Mouse (Mus musculus) bone marrow macrophage, adult 2 months (primary cell): Measurements from ENCODE around the gene Agrp. TPM values are rescaled to one million over a fixed set of nuclear protein-coding genes. Genes with fewer than 3 reads are reported as not detected.
A peak's percentile ranks its signal among the peaks of the same experiment; 100 is the strongest.

Experiments
- H3K27ac ChIP-seq: 2 replicates; pipeline ENCODE4 v1.5.1; 2012; ENCODE audit warnings: low read depth, low read length; ENCODE audit not compliant: insufficient read depth
- H3K4me1 ChIP-seq: 2 replicates; pipeline ENCODE4 v1.6.1; 2012; ENCODE audit warnings: low read length; ENCODE audit not compliant: control insufficient read depth, insufficient read depth
- H3K4me3 ChIP-seq: 2 replicates; pipeline ENCODE4 v1.5.1; 2012; ENCODE audit warnings: mild to moderate bottlenecking, low read length, moderate library complexity; ENCODE audit not compliant: insufficient read depth
- CTCF ChIP-seq: IDR thresholded peaks from 2 replicates; pipeline ENCODE4 v1.5.1; 2012; ENCODE audit warnings: low read depth, mild to moderate bottlenecking, low read length, moderate library complexity
- POLR2A ChIP-seq: IDR thresholded peaks from 2 replicates; pipeline ENCODE4 v1.6.1; 2012; ENCODE audit warnings: mild to moderate bottlenecking, low read depth, low read length, borderline replicate concordance
- polyA plus RNA-seq: library from polyadenylated mRNA; stranded (reverse); fragments of >200 nt; gene quantifications from 2 replicates; pipeline ENCODE4 v1.2.4, GENCODE M21; 2012; ENCODE audit not compliant: missing spikeins, insufficient read depth, insufficient read length

The Agrp gene
- polyA plus RNA-seq, 1 experiment, result not detected

- no peak for TF ChIP-seq POLR2A
- no peak for TF ChIP-seq CTCF
- Histone ChIP-seq H3K4me1 (peaks cover 22% of the 10 kb centered on the region), H3K27ac (no peak overlapping the region), H3K4me3 (no peak overlapping the region)
Observed at GRCm38 (mm10) chr8:105639835-105640234, 2.6 kb upstream of the Agrp start.

GRCm38 (mm10) chr8:105638510-105638909 is 1.3 kb upstream of the Agrp start:
- Histone ChIP-seq H3K4me1 (peaks cover 21% of the 10 kb centered on the region), H3K27ac (no peak overlapping the region), H3K4me3 (peak overlapping the region; percentile 99)
- TF ChIP-seq CTCF (no peak), POLR2A (no peak)

- Histone ChIP-seq H3K4me3 (peak overlapping the region; percentile 99), H3K4me1 (peaks cover 19% of the 10 kb centered on the region), H3K27ac (peak overlapping the region; percentile 98)
- TF ChIP-seq POLR2A (no peak), CTCF (no peak)
Observed at GRCm38 (mm10) chr8:105637601-105638041, 428 bp upstream of the Agrp start.

- Histone ChIP-seq H3K4me3 (peak within 1 kb of the TSS; percentile 99), H3K4me1 (peaks cover 16% of the 10 kb centered on the region), H3K27ac (peak within 1 kb of the TSS; percentile 98)
- TF ChIP-seq POLR2A (no peak), CTCF (peak; percentile 24; the same call in 1 of the 2 replicates)
Observed at GRCm38 (mm10) chr8:105636018-105636962, 903 bp downstream of the Agrp start, which contains the start of gene Ctcf. TSS of gene Ctcf (plus strand) at chr8:105636568.

- TF ChIP-seq CTCF, result no peak
- TF ChIP-seq POLR2A, result no peak
- peaks cover 15% of the 10 kb centered on the region for H3K4me1 ChIP-seq
- H3K27ac ChIP-seq, result peak overlapping the region; percentile 58
- peak overlapping the region; percentile 72 for H3K4me3 ChIP-seq
Observed at GRCm38 (mm10) chr8:105635481-105635880, 1.7 kb downstream of the Agrp start.

GRCm38 (mm10) chr8:105634771-105635458 is 2.3 kb downstream of the Agrp start:
- H3K4me3 ChIP-seq, result peak overlapping the region; percentile 72
- peaks cover 13% of the 10 kb centered on the region for H3K4me1 ChIP-seq
- TF ChIP-seq CTCF, result no peak
- TF ChIP-seq POLR2A, result no peak
- H3K27ac ChIP-seq, result no peak overlapping the region

GRCm38 (mm10) chr8:105629337-105629736 is 7.9 kb downstream of the Agrp start:
- Histone ChIP-seq H3K4me1 (no peaks in the 10 kb centered on the region), H3K4me3 (no peak overlapping the region), H3K27ac (no peak overlapping the region)
- no peak for TF ChIP-seq POLR2A
- TF ChIP-seq CTCF, result no peak

- no peak for TF ChIP-seq POLR2A
- TF ChIP-seq CTCF, result no peak
- H3K27ac ChIP-seq, result no peak overlapping the region
- H3K4me3 ChIP-seq, result no peak overlapping the region
- peaks cover 5% of the 10 kb centered on the region; the same call in 1 of the 2 replicates for H3K4me1 ChIP-seq
Observed at GRCm38 (mm10) chr8:105626086-105626485, 11.1 kb downstream of the Agrp start.

GRCm38 (mm10) chr8:105624831-105625230 is 12.4 kb downstream of the Agrp start:
- no peak for TF ChIP-seq POLR2A
- no peak for TF ChIP-seq CTCF
- Histone ChIP-seq H3K4me1 (peaks cover 5% of the 10 kb centered on the region; the same call in 1 of the 2 replicates), H3K27ac (no peak overlapping the region), H3K4me3 (no peak overlapping the region)
